Mouse (Mus musculus): Measurements from ENCODE around the gene Gm10306.
A peak's percentile ranks its signal among the peaks of the same experiment; 100 is the strongest.

Gene Gm10306

DNA sequence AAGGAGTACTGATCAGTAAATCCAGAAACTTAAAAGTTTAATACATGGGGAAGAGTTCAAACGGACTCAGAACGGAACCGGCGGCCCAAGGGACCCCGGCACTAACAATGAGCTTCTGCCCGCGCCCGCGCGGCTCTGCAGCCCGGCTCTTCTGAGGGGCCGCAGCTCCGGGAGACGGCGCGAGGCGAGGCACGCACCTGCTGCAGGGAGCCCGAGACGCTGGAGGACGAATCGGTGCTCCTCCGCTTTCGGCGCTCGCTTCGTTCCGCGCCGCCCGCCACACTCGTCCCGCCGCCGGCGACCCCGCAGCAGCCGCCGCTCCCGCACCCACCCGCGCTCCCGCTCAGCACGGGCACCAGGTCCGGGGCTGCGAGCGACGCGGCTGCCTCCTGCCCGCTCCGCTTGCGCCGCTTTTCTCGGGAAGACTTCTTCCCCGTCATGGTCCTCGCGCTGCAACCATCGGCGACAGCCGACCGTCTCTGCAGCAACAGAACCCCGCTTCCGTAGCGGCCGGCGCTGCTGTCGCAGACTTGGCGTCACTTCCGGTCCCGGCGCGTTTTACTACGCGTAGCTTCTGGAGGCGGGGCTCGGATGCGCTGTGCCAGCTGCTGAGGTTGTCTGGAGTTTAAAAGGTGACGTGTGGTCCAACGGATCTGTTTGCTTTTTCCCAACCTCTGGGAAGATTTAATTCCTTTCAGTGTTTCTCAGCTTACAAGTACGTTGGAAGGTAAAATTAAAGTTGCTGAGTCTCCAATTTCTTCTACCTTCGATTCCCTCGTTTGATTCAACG lies at the start of gene Gm10306, which contains the start of gene Caap1:
TSS of gene Gm10306 (plus strand) at position 282 of the 790 bp plus-strand sequence.
TSS of gene Caap1 (minus strand) at position 532 of the 790 bp plus-strand sequence.
- DNase-seq: peak; percentile 95

DNA sequence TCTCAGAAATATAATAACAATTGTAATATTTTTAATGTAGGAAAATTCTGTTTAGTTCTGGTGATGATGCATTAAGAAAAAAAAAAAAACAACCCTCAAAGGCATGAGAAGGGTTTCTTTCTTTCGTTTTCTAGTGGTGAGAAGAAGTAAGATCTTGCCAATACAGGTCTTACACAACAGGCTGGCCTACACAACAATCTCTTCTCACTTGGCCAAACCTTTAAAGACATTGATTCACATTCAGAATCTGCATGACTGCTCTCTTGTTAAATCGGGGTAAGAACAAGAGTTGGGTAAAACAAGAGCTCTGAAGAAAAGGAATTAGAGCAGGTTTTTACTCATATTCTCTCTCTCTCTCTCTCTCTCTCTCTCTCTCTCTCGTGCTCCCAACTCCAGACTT lies 41.0 kb upstream of the Gm10306 start:
- DNase-seq: no peak

DNA sequence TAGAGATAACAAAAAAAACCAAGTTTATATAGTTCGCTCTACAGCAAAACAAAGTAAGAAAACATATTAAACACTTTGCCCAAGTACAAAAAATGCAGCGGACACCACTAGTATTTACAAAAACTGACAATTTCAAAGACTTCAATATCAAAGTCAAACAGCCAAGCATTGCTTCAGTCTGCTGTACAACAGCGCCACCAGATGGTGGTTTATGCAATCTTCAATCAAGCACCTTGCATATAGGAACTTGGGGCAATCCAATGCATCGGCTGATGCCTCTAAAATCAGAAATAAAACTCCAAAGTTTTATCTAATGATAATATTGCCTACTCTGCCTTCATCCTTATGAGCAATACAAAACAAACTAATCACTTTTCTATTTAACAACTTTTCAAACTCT lies 38.7 kb upstream of the Gm10306 start:
- peak; percentile 43 for DNase-seq

DNA sequence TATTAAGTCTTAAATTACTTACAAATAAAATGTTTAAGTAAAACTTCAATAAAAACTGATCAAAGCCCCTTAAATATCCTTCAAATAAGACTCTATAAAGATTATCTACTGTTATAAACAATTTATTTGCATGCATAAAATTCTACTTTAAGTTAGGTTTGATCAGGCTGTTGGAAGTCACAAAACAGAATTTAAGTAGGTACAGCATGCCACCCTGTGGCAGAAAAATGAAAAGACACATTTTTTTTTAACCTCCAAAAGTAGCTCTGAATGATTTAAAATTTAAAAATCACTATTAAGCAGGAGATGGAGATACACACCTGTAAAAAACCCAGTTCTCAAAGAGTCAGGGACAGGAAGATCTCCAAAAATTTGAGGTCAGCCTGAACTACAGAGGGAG lies 33.0 kb upstream of the Gm10306 start:
- DNase-seq: no peak

DNA sequence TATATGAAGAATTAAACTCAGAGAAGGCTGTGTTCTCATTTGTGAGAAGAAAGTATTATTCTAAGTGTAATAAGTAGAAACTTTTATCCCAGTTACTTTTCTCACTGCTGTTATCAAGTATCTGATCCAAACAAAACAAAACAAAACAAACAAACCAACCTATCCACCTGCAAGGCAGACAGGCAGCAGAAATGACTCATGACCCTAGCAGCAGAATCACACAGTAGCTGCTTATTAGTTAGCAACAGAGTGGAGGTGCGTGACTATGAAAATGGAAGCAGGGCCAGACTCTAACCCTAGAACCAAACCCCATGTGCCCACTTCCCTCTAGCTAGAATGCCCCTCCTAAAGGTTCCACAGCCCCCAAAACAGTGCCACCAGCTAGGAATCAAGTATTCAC lies 26.9 kb upstream of the Gm10306 start:
- DNase-seq: no peak

DNA sequence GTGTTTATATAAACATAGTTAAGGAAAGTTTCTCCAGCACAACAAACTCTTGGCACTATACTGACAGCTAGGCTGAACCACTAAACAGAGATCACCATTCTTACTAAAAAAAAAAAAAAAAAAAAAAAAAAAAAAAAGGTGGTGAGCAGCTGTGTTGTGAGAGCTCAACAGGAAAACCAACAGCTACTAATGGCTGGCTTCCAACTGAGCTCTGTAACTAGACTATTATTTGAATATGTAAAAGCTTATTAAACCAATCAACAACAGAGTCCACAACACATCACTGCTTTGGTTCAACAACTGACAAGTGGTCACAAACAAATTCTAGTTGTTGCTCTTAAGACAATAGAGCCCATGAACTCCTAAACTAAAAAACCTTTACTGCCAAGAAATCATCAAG lies 23.1 kb upstream of the Gm10306 start:
- no peak for DNase-seq

DNA sequence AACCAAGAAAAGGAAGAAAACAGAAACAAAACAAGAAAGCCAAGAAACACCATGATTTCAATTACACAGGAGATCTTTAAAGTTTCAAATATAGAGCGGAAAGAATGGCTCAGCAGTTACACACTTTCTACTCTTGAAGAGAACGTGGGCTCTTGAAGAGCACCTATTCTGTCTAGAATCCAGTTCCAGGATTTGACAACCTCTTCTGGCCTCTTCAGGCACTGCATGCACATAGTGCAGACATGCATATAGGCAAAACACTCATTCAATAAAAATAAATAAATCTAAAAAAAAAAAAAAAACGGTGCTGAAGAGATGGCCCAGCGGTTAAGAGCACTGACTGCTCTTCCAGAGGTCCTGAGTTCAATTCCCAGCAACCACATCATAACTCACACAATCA lies 13.3 kb upstream of the Gm10306 start:
- no peak for DNase-seq

DNA sequence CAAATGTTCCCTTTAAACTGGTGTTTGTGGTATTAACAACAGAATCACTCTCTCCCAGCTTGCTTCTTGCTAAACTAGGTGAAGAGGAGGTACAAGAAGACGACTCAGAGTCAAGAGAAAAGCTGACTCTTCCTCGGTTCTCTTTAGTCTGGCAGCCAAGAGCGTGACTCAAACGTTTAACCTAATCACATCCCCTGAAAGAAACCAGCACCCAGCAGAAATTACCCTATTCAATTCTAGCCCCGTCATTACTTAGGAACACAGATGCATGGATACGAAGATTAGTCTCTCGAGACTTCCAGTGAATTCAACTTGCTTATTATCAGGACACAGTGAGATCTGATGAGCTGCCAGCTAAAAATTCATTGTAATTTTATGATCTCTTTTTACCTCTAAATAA lies 12.0 kb upstream of the Gm10306 start:
- no peak for DNase-seq

DNA sequence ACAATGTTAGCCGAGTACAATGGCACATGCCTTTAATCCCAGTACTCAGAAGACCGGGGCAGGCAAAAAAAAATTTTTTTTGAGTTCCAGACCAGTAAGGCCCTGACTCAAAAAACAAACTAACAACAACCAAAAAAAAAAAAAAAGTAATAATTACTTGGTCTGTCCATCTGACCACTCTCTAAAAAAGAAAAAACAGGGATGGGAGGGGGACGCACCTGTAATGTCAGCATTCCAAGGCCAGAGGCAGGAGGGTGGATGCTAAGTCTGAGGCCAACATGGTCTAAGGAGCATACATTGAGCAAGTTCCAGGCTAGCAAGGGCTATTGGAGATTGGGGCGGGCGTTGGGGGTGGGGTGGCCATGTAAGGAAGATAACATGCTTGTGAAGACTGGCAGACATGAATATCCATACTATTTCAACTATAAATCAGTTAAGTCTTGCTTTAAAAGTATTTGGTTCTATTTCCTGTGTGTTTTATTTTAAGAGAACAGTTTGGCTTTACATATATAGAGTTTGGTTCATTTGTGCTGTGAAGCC lies 1.3 kb upstream of the Gm10306 start:
- DNase-seq: no peak

DNA sequence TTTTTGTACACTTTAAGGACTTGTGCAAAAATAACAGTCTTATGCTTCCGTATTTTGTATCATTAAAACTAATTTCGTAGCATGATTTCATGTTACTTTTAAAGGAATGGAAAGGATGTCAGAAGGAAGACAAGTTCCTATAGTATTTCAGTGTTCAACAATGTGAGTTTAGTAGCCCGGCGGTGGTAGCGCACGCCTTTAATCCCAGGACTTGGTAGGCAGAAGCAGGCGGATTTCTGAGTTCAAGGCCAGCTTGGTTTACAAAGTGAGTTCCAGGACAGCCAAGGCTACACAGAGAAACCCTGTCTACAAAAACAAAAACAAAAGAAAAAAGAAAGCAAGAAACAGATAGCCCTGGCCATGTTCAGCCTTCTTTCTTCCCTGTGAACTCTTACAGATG lies 799 bp downstream of the Gm10306 start:
- DNase-seq: no peak

DNA sequence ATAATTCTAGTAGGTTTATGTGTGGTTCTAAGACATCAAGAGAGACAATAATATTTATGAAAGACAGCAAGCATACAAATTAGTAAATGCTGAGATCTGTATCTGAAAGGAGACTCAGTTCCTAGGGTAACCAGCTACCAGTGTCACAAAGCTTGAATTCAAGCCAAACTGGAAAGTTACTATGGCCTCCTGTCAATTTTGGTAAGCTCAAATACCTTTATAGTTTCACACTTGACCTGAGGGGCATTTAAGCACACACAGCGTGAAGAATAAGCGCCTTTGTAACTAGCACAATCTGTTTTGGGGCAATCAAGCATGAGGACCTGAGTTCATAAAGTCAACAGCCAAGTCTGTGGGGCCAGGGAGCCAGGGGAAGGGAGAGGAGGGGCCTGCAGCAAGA lies 2.9 kb downstream of the Gm10306 start:
- no peak for DNase-seq

DNA sequence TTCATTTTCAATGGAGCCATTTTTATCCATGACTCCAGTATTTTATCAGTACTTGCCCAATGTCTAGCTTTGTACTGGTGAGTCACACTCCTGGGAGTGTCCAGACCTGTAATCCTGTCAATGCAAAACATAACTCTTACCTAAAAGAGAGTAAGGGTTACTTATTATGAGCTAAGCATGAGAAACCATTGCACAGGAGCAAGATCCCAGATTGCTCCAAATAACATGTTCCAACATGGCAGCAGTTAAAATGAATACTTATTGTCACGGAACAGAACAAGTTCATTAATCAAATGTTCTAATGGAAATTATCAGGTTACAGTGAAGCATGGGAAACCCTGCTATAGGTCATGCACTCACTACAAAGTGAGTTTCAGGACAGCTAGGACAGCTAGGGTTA lies 4.0 kb downstream of the Gm10306 start:
- DNase-seq: no peak

DNA sequence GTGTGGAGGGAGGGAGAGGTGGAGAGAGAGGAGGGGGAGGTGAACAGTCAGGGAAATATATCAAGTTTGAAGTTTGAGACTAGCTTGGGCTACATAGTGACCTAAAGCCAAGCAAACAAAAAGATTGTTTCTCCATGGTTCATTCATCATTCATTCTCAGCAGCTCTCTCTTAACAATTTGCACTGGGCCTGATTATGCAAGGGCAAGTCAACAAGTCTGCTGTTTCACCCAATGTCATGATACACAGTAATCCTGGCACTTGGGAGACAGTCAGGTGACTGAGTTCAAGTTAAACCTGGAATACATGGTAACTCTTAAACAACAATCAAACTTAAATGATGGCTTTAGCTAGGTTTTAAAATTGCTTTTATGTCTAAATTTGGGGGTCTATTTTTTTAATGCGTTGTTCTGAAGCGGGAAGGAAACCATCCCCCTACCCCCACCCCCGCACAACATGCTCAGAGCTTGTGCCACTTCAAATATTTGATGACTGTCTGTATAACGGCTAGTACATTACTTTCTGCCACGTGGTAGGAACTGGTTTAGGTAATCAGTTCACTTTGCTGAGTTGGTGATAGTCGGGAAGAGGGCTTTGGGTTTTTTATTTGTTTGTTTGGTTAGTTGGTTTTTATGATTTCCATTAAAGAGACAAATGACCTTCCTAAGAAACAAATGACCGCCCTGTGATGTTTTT lies 5.8 kb downstream of the Gm10306 start:
- DNase-seq: no peak

DNA sequence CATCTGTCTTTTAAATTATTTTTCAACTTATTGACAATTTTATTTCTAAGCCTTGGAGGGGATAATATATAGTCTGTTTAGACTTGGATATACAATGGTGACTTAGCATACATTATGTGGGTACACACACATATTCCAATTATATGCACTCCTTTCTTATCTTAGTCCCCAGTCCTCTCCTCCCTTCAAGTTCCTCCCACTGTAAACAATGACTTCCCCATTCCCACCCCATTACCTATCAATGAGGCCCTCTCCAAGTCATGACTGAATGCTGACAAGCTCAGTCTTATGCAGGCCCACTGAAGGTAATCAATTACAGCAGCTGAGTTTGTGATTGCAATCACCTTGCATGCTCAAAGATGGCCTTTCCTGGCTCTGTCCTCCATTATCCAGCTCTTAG lies 8.0 kb downstream of the Gm10306 start:
- no peak for DNase-seq

DNA sequence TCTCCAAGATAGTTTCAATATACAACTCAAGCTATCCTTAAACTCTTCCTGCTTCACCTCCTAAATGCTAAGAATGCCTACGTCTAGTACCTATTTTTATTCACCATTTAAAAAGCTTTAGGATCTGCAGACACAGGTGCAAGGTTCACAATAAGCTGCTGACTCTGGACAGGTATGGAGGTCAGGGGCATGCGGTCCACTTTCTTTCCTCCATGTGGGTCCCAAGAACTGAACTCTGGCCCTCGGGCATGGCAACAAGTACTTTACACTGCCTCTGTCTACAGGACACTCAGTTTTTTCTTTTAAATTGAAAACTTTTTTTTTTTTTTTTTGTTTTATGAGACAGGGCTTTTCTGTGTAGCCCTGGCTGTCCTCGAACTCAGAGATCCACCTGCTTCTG lies 16.3 kb downstream of the Gm10306 start:
- peak; percentile 34 for DNase-seq

DNA sequence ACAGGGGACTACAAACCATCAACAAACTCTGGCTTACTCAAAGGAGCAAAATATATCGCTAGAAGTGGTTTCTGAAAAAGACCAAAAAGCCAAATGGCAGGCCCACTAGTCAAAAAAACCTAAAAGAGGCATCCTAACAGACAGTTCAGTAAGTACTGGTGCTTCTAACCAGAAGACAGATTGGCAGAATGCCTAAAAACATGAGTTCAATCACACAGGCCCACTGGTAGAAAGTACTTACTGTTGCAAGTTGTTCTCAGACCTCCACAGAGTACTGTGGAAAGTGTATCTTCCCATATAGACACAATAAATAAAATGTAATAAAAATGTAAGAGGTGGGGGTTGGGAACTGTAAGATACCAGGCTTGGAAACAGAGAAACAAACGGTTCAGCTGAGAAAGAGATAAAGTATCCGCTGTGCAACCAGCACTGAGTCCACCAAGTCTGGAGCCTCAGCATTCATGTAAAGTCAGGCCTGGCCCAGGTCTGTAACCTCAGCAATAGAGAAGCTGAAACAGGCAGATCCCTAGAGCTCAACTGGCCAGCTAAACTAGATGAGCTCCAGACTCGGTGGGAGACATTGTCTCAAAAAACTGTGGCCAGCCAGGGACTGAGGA lies 35.5 kb downstream of the Gm10306 start:
- no peak for DNase-seq

DNA sequence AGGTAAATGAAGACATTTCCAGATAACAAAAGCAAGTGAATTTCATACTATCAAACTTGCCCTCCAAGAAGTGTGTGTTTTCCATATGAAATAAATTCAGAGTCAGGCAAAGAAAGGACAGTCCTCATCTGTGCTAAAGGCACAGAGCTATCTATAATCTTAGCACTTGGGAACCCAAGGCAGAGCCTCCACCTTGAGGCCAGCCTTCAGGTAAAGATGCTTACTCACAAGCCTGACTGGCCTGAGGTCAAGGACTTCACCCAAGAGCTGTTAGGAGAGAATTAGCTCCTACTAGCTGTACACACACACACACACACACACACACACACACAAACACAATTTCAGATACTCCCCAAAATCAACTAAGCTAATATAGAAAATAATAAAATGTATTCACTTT lies 36.4 kb downstream of the Gm10306 start:
- DNase-seq: no peak

DNA sequence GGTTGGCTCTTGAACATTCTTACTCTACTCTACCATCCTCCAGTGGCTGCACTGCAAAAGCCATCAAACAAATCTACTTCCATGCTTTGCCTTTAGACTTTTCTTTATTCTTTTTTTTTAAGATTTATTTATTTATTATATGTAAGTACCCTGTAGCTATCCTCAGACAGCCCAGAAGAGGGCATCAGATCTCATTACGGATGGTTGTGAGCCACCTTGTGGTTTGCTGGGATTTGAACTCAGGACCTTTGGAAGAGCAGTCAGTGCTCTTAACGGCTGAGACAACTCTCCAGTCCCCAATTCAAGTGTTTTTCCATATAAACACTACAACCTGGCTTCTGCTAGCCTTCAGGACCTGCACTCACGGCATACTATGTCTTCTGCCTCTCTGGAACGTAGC lies 45.0 kb downstream of the Gm10306 start:
- DNase-seq: no peak

DNA sequence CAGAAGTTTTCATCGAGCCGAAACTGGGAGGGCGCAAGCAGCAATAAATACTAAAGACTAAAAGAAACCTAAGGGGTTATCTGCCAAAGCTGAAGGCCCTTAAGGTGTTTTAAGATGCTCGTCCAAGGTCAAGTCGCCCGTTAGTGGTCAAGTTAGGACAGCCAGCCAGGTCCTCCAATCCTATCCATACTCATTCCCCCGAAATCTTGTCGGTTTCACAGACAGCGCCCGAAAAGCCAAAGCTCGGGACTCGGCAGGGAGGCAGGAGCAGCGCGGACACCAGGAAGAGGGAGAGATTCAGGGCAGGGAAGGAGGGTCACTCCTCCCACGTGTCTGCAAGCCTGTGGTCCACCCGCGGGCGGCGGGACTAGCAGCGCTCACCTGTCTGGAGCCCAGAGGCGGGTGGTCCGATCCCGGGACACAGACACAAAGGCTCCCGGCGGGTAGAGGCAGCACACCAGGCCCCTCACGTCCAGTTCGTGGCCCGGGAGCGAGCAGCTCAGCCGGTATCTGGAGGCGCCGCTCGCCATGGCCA lies 46.2 kb downstream of the Gm10306 start:
- no peak for DNase-seq

DNA sequence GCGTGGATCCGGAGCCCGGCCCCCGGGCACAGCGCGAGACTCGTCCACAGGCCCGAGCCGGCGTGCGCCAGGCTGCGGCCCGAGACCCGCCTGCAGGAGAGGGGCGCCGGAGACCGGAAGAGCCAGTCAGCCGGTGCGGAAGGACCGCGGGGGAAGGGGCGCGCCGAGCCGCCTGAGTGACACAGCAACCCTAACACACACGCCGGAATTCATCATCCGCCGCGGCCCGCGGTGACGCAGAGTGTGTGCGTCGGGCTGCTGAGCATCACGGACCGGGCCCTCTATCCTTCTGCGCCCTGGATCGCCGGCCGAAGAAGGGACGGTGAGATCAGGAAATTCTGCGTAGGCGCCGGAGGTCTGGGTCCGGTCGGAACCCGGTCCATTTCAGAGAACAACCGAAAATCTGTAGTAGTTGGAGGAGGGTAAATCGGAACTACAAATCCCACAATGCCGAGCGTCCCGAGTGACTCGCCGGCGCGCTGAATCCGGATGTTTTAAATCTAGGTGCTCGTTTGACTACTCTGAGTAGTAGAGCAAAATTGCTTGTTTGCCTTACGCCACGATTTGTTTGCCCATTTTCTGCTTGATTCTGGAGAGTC lies 46.8 kb downstream of the Gm10306 start, which contains the start of gene Plaa:
TSS of gene Plaa (minus strand) at position 214 of the 599 bp plus-strand sequence.
- peak; percentile 95 for DNase-seq

DNA sequence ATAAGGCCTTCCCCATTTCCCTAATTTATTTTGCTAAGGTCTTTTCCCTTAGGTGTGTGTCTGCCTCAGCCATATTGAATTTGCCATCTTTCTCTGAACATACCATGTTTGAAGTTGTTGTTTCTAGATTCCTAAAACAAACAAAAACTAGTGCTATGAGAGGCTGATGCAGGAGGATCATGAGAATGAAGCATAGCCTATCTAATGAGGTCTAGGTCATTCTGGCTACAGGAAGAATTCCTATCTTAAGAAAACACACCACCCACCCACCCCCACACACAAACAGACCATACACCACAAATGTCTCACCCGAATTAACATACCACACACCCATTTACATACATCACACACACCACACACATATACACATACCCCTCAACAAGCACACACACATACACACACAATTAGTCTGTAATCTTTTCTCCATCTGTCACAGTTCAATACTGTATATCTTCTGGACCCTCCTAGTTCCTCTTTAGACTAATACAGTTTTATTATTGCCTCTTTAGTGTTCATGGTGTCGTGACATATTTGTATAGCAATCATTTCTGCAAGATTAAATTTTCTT lies 48.2 kb downstream of the Gm10306 start:
- no peak for DNase-seq

DNA sequence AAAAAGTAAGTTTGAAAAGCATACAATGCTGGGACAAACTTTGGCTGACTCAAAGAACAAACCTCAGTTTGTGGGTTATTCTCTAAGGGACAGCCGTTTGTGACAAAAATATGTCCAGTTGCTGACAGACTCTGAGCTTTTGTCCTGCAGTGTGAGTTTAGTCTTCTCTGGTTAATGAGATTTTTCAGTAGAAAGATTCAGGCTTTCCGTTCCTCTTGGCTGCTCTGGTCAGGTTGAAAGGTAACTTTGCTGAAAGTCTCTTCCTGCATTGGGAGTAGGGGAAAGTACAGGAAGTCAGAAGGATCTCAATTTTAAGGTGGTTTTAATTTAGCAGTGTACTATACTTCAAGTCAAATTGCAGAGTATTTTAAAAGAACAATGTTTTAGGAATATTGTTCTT lies 49.2 kb downstream of the Gm10306 start:
- peak; percentile 35 for DNase-seq
